In the genomic region with DNA sequence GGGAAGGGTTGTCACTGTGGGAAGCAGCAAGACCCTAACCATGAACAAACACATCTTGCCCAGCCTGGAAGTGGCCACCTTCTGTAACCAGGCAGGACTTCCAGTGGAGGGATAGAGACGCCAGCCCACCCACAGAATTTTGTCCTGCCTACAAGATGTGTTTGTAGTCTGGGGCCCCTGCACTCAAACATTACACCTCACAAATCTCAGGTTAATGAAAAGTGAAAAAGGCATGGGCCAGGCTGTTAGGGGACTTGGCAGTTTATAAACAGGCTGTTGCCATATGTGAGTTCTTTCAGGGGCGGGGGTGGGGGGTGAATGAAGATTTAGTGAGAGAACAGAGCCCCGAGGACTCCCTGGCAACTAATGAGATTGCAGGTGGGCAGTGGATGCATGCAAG, we compare ENCODE assay signal across 34 mouse cellular contexts.
"Had no signal": no experiment of that assay in that cellular context is flagged by ENCODE, and none has a peak within 500 bp of the region (broad histone marks: within the 10 kb centered on the region; RNA-seq: fewer than 3 reads in every experiment).

No protein-coding gene starts in this region.

- H3K9me3 ChIP-seq: heart, embryonic 10.5 days; heart, embryonic 15.5 days; hindbrain, embryonic 10.5 days; hindbrain, embryonic 12.5 days; hindbrain, embryonic 13.5 days; hindbrain, embryonic 15.5 days; intestine, embryonic 15.5 days; kidney, embryonic 15.5 days had no signal

- H3K36me3 ChIP-seq: hindbrain, embryonic 12.5 days; hindbrain, embryonic 13.5 days; hindbrain, embryonic 15.5 days had no signal

- H3K4me2 ChIP-seq: heart, embryonic 11.5 days; heart, embryonic 12.5 days; heart, embryonic 13.5 days; heart, embryonic 15.5 days; hindbrain, embryonic 12.5 days; hindbrain, embryonic 13.5 days; hindbrain, embryonic 14.5 days; hindbrain, embryonic 15.5 days; intestine, embryonic 15.5 days; kidney, embryonic 15.5 days had no signal

- H3K27me3 ChIP-seq: heart, embryonic 12.5 days; heart, embryonic 13.5 days; heart, embryonic 15.5 days; hindbrain, embryonic 12.5 days; hindbrain, embryonic 13.5 days; hindbrain, embryonic 15.5 days; intestine, embryonic 15.5 days; kidney, embryonic 15.5 days had no signal

- H3K27ac ChIP-seq: heart, embryonic 10.5 days; heart, embryonic 13.5 days; heart, embryonic 15.5 days; hindbrain, embryonic 10.5 days; hindbrain, embryonic 12.5 days; hindbrain, embryonic 13.5 days; hindbrain, embryonic 14.5 days; hindbrain, embryonic 15.5 days; hindbrain, postnatal 0 days; intestine, embryonic 15.5 days; kidney, embryonic 15.5 days; kidney, postnatal 0 days; layer of hippocampus, adult 2 months had no signal

- DNase-seq: heart, postnatal 10 days; heart, postnatal 14 days; heart, postnatal 36 days; heart, postnatal 4 days; kidney, adult 11 months; kidney, adult 18-20 months; kidney, adult 2 months; kidney, adult 8-10 months; kidney, adult 9 months; kidney, postnatal 14 days; kidney, postnatal 25 days; kidney, postnatal 36 days; kidney, postnatal 4 days; layer of hippocampus, adult 9-11 months; layer of hippocampus, postnatal 36 days had no signal

- ATAC-seq: hindbrain, embryonic 16.5 days; hindbrain, postnatal 0 days; inflammation-experienced regulatory T-cells, adult 6 months; intestine, embryonic 15.5 days; intestine, embryonic 16.5 days; intestine, postnatal 0 days had no signal

- H3K4me3 ChIP-seq: heart, embryonic 10.5 days; heart, embryonic 12.5 days; heart, embryonic 13.5 days; heart, embryonic 15.5 days; hindbrain, embryonic 10.5 days; hindbrain, embryonic 12.5 days; hindbrain, embryonic 13.5 days; hindbrain, embryonic 15.5 days; intestine, embryonic 15.5 days; kidney, embryonic 15.5 days; layer of hippocampus, adult 2 months had no signal

- H3K4me1 ChIP-seq: heart, embryonic 10.5 days; heart, embryonic 12.5 days; heart, embryonic 13.5 days; heart, embryonic 15.5 days; hindbrain, embryonic 10.5 days; hindbrain, embryonic 12.5 days; hindbrain, embryonic 13.5 days; hindbrain, embryonic 15.5 days; intestine, embryonic 15.5 days; kidney, embryonic 15.5 days had no signal

- H3K9ac ChIP-seq: heart, embryonic 12.5 days; heart, embryonic 13.5 days; heart, embryonic 15.5 days; hindbrain, embryonic 12.5 days; hindbrain, embryonic 13.5 days; hindbrain, embryonic 14.5 days; hindbrain, embryonic 15.5 days; intestine, embryonic 15.5 days; kidney, embryonic 15.5 days had no signal
